Mouse (Mus musculus) MEL (cell line): Measurements from ENCODE around the gene Plch1. TPM values are rescaled to one million over a fixed set of nuclear protein-coding genes. Genes with fewer than 3 reads are reported as not detected.

Source experiments
- DNase-seq: peaks from one replicate; pipeline ENCODE4 v3.0.0; 2011; ENCODE audit warnings: low read depth, low spot score
- H3K27ac ChIP-seq: 2 replicates; pipeline ENCODE4 v1.5.1; 2012; ENCODE audit warnings: low read depth, mild to moderate bottlenecking, control low read depth, low read length, moderate library complexity; ENCODE audit not compliant: control insufficient read depth
- H3K27me3 ChIP-seq, 2 experiments: fragments of 150-350 bp in 1 of 2; sonication (generic) in 1 of 2; 2 replicates each; pipeline ENCODE4 v1.6.1; 2012; ENCODE audit warnings: low read length in 2 of 2, mild to moderate bottlenecking in 2 of 2, improper control_type of control experiment in 1 of 2, moderate library complexity in 1 of 2; ENCODE audit not compliant: insufficient read depth in 2 of 2, control insufficient read depth in 1 of 2
- H3K36me3 ChIP-seq, 2 experiments: 2 replicates each; pipeline ENCODE4 v1.6.1; 2012 to 2014; ENCODE audit warnings: low read length in 2 of 2, improper control_type of control experiment in 1 of 2, inconsistent platforms in 1 of 2, mild to moderate bottlenecking in 1 of 2; ENCODE audit not compliant: insufficient read depth in 2 of 2, control insufficient read depth in 1 of 2
- H3K4me1 ChIP-seq, 2 experiments: fragments of 150-350 bp in 1 of 2; sonication (generic) in 1 of 2; 2 replicates each; pipeline ENCODE4 v1.6.1; 2012; ENCODE audit warnings: low read length in 2 of 2, improper control_type of control experiment in 1 of 2, mild to moderate bottlenecking in 1 of 2; ENCODE audit not compliant: insufficient read depth in 2 of 2, control insufficient read depth in 1 of 2
- H3K4me3 ChIP-seq, 2 experiments: fragments of 150-350 bp in 1 of 2; sonication (generic) in 1 of 2; 2 replicates each; pipeline ENCODE4 v1.5.1; 2012; ENCODE audit warnings: low read depth in 2 of 2, low read length in 2 of 2, mild to moderate bottlenecking in 2 of 2, moderate library complexity in 2 of 2, control low read depth in 1 of 2, improper control_type of control experiment in 1 of 2; ENCODE audit not compliant: control insufficient read depth in 1 of 2, insufficient read depth in 1 of 2
- H3K79me2 ChIP-seq: 2 replicates; pipeline ENCODE4 v1.6.1; 2012; ENCODE audit warnings: mild to moderate bottlenecking, low read length, moderate library complexity; ENCODE audit not compliant: control insufficient read depth, poor library complexity, insufficient read depth
- H3K9ac ChIP-seq: 2 replicates; pipeline ENCODE4 v1.6.1; 2012; ENCODE audit warnings: low read depth, mild to moderate bottlenecking, control low read depth, low read length, moderate library complexity; ENCODE audit not compliant: control insufficient read depth, poor library complexity, severe bottlenecking
- H3K9me3 ChIP-seq: fragments of 150-350 bp; sonication (generic); replicated peaks from 2 replicates; pipeline ENCODE4 v1.6.1; 2012; ENCODE audit warnings: mild to moderate bottlenecking, low read length, improper control_type of control experiment, moderate library complexity; ENCODE audit not compliant: insufficient read depth
- CHD1 ChIP-seq: IDR thresholded peaks from 2 replicates; pipeline ENCODE4 v1.6.1; 2012; ENCODE audit warnings: low read depth, mild to moderate bottlenecking, inconsistent platforms, low read length, improper control_type of control experiment
- CHD2 ChIP-seq: IDR thresholded peaks from 2 replicates; pipeline ENCODE4 v1.6.1; 2011; ENCODE audit warnings: low read length, improper control_type of control experiment
- CTCF ChIP-seq, 3 experiments: IDR thresholded peaks in 2 of 3; conservative IDR thresholded peaks in 1 of 3; 2 replicates each; pipeline ENCODE4 v1.5.1; 2011 to 2012; ENCODE audit warnings: low read length in 3 of 3, low read depth in 2 of 3, mild to moderate bottlenecking in 2 of 3, improper control_type of control experiment in 1 of 3, inconsistent platforms in 1 of 3, mixed read lengths in 1 of 3, moderate library complexity in 1 of 3; ENCODE audit not compliant: control insufficient read depth in 1 of 3, insufficient read depth in 1 of 3, poor library complexity in 1 of 3, severe bottlenecking in 1 of 3
- ELF1 ChIP-seq: IDR thresholded peaks from 2 replicates; pipeline ENCODE4 v1.6.1; 2014; ENCODE audit warnings: low read depth, mild to moderate bottlenecking, inconsistent platforms, low read length, improper control_type of control experiment, moderate library complexity
- EP300 ChIP-seq, 2 experiments: IDR thresholded peaks; 2 replicates each; pipeline ENCODE4 v1.6.1; 2011; ENCODE audit warnings: improper control_type of control experiment in 2 of 2, low read length in 2 of 2, low read depth in 1 of 2, mild to moderate bottlenecking in 1 of 2
- ETS1 ChIP-seq: IDR thresholded peaks from 2 replicates; pipeline ENCODE4 v1.6.1; 2012; ENCODE audit warnings: low read depth, mild to moderate bottlenecking, inconsistent platforms, low read length, improper control_type of control experiment, moderate library complexity
- HCFC1 ChIP-seq: IDR thresholded peaks from 2 replicates; pipeline ENCODE4 v1.6.1; 2012; ENCODE audit warnings: low read depth, mild to moderate bottlenecking, inconsistent platforms, low read length, improper control_type of control experiment, moderate library complexity
- JUND ChIP-seq: IDR thresholded peaks from 2 replicates; pipeline ENCODE4 v1.6.1; 2011; ENCODE audit warnings: low read depth, mild to moderate bottlenecking, improper control_type of control experiment, low read length
- MAX ChIP-seq: IDR thresholded peaks from 2 replicates; pipeline ENCODE4 v1.6.1; 2011; ENCODE audit warnings: low read length, improper control_type of control experiment
- MXI1 ChIP-seq: IDR thresholded peaks from 2 replicates; pipeline ENCODE4 v1.6.1; 2011; ENCODE audit warnings: mild to moderate bottlenecking, low read depth, low read length, improper control_type of control experiment
- MYB ChIP-seq: IDR thresholded peaks from 2 replicates; pipeline ENCODE4 v1.6.1; 2011; ENCODE audit warnings: mild to moderate bottlenecking, low read depth, low read length, improper control_type of control experiment
- NRF1 ChIP-seq: IDR thresholded peaks from 2 replicates; pipeline ENCODE4 v1.6.1; 2014; ENCODE audit warnings: low read depth, mild to moderate bottlenecking, inconsistent platforms, low read length, improper control_type of control experiment, moderate library complexity; ENCODE audit not compliant: poor library complexity, insufficient read depth, severe bottlenecking
- POLR2AphosphoS2 ChIP-seq: IDR thresholded peaks from 2 replicates; pipeline ENCODE4 v1.6.1; 2011; ENCODE audit warnings: low read length, improper control_type of control experiment
- RAD21 ChIP-seq: IDR thresholded peaks from 2 replicates; pipeline ENCODE4 v1.6.1; 2011; ENCODE audit warnings: mild to moderate bottlenecking, low read depth, low read length, improper control_type of control experiment
- SMC3 ChIP-seq: IDR thresholded peaks from 2 replicates; pipeline ENCODE4 v1.6.1; 2011; ENCODE audit warnings: low read depth, low read length, improper control_type of control experiment
- UBTF ChIP-seq: IDR thresholded peaks from 2 replicates; pipeline ENCODE4 v1.6.1; 2012; ENCODE audit warnings: low read depth, mild to moderate bottlenecking, inconsistent platforms, low read length, improper control_type of control experiment, moderate library complexity, borderline replicate concordance; ENCODE audit not compliant: insufficient read depth
- ZC3H11A ChIP-seq: IDR thresholded peaks from 2 replicates; pipeline ENCODE4 v1.6.1; 2012; ENCODE audit warnings: low read depth, mild to moderate bottlenecking, inconsistent platforms, low read length, improper control_type of control experiment
- ZMIZ1 ChIP-seq: IDR thresholded peaks from 2 replicates; pipeline ENCODE4 v1.6.1; 2012; ENCODE audit warnings: low read depth, mild to moderate bottlenecking, inconsistent platforms, low read length, improper control_type of control experiment, moderate library complexity
- ZNF384 ChIP-seq: IDR thresholded peaks from 2 replicates; pipeline ENCODE4 v1.6.1; 2012; ENCODE audit warnings: low read depth, mild to moderate bottlenecking, inconsistent platforms, low read length, improper control_type of control experiment
- polyA plus RNA-seq, 2 experiments: library from polyadenylated mRNA; stranded (reverse) in 1 of 2; unstranded in 1 of 2; fragments of >175 nt in 1 of 2; fragments of >200 nt in 1 of 2; gene quantifications; 2 replicates each; pipeline versions ENCODE4 v1.2.1 to v1.2.4; 2012; ENCODE audit warnings: low replicate concordance in 2 of 2, low read depth in 1 of 2; ENCODE audit not compliant: insufficient read length in 2 of 2, insufficient read depth in 1 of 2, missing spikeins in 1 of 2
- total RNA-seq: library from RNA; depleted of rRNA; stranded (reverse); fragments of 300-350 nt; gene quantifications from 2 replicates; pipeline ENCODE4 v1.2.3, GENCODE M21; 2012

The Plch1 gene
- total and polyA plus RNA-seq, 3 experiments, result 0.01 to 0.23 TPM; not detected in 1

GRCm38 (mm10) chr3:63928878-63929859, 29.9 kb upstream of the Plch1 start, which contains the start of gene E130311K13Rik (continued):
- TF ChIP-seq ZC3H11A (peak; percentile 30; the same call in 1 of the 2 replicates), ZNF384 (no peak), CHD1 (no peak), JUND (no peak), RAD21 (peak; percentile 30), POLR2AphosphoS2 (peak; percentile 63; the same call in 1 of the 2 replicates)

- TF ChIP-seq JUND, result no peak
- TF ChIP-seq EP300 (IDR thresholded peaks at IDR 0.05; ENCODE audit: low read depth in 1 of 2, low read length in 2 of 2), result no peak
- no peak for TF ChIP-seq MAX
- no peak for TF ChIP-seq CHD2
- no peak for TF ChIP-seq ETS1
- no peak for TF ChIP-seq NRF1
- peak; percentile 36 for TF ChIP-seq RAD21
- TF ChIP-seq HCFC1, result no peak
- no peak for TF ChIP-seq ZMIZ1
- TF ChIP-seq CHD1, result no peak
- TF ChIP-seq CTCF (IDR thresholded peaks at IDR 0.05 in 2 of 3, conservative IDR thresholded peaks at IDR 0.05 in 1 of 3; ENCODE audit: control insufficient read depth in 1 of 3, insufficient read depth in 1 of 3, low read depth in 2 of 3, low read length in 3 of 3, poor library complexity in 1 of 3, severe bottlenecking in 1 of 3), result peak; percentile 56 to 68 (median 68)
- no peak for TF ChIP-seq ZC3H11A
- no peak for TF ChIP-seq MXI1
- no peak for TF ChIP-seq ELF1
- TF ChIP-seq SMC3, result peak; percentile 23; the same call in 1 of the 2 replicates
- no peak for TF ChIP-seq ZNF384
- no peak for TF ChIP-seq MYB
- TF ChIP-seq UBTF, result no peak
Measured at GRCm38 (mm10) chr3:63919634-63920033, 20.4 kb upstream of the Plch1 start.

More at GRCm38 (mm10) chr3:63919634-63920033, 20.4 kb upstream of the Plch1 start:
- no peaks in the 10 kb centered on the region for H3K79me2 ChIP-seq
- no peak overlapping the region for H3K27ac ChIP-seq
- H3K4me3 ChIP-seq, result no peak overlapping the region
- peaks cover 0 to 4% of the 10 kb centered on the region in 2 experiments; a peak in 2 of 4 replicates for H3K36me3 ChIP-seq
- no peaks in the 10 kb centered on the region for H3K27me3 ChIP-seq
- no peak overlapping the region for H3K9ac ChIP-seq
- peak; percentile 70 for DNase-seq
- H3K9me3 ChIP-seq, result no peaks in the 10 kb centered on the region
- H3K4me1 ChIP-seq, result no peaks in the 10 kb centered on the region
